ENCODE assay signal across 16 mouse cellular contexts in the genomic region with DNA sequence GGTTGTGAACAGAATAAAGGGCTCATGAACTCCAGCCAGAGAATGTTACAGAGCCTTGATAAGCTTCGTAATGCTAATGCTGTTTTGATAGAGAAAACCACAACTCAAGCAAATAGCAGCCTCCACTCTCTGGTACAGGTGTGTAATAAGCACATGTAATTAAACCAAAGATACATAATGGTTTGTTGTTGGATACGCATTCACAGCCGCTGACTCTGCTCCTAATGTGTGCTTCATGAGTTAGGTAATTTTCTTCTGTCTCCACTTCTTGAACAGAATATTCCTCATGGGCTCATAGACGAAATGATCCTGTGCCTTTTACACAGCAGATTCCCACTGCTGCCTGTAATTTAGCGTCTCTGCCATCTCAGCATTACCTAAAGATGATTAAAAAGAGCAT.
"Had no signal": no experiment of that assay in that cellular context is flagged by ENCODE, and none has a peak within 500 bp of the region (broad histone marks: within the 10 kb centered on the region; RNA-seq: fewer than 3 reads in every experiment).

No protein-coding gene starts in this region.

- H3K27me3 ChIP-seq: liver, embryonic 13.5 days; stomach, embryonic 15.5 days had no signal

- H3K9ac ChIP-seq: liver, embryonic 13.5 days; stomach, embryonic 15.5 days had no signal

- H3K4me1 ChIP-seq: liver, embryonic 13.5 days; stomach, embryonic 15.5 days had no signal

- H3K4me2 ChIP-seq: liver, embryonic 13.5 days; midbrain, embryonic 11.5 days; stomach, embryonic 15.5 days had no signal

- DNase-seq: kidney, adult 2 months; kidney, postnatal 25 days; layer of hippocampus, postnatal 36 days; liver, embryonic 13.5 days; lung, adult 2 months; lung, postnatal 14 days; lung, postnatal 4 days; midbrain, embryonic 14.5 days; spleen, adult 18-20 months; thymus, postnatal 25 days had no signal

- H3K27ac ChIP-seq: kidney, postnatal 0 days; layer of hippocampus, adult 2 months; left cerebral cortex, adult 2 months; liver, embryonic 13.5 days; stomach, embryonic 15.5 days had no signal

- H3K4me3 ChIP-seq: layer of hippocampus, adult 2 months; left cerebral cortex, adult 2 months; liver, embryonic 13.5 days; myocyte; stomach, embryonic 15.5 days had no signal

- H3K36me3 ChIP-seq: liver, embryonic 13.5 days; stomach, embryonic 15.5 days had no signal

- H3K9me3 ChIP-seq: liver, embryonic 13.5 days; stomach, embryonic 15.5 days had no signal
